Mouse (Mus musculus) kidney, postnatal 10 days (tissue): ENCODE data around the gene Gas7.

Experiments
- DNase-seq: peaks from one replicate; pipeline ENCODE4 v3.0.0; 2021; ENCODE audit warnings: mixed read lengths

Gene Gas7

GRCm38 (mm10) chr11:67535703-67536102 is 80.5 kb downstream of the Gas7 start:
- DNase-seq, result no peak

GRCm38 (mm10) chr11:67536413-67536812 is 81.2 kb downstream of the Gas7 start:
- DNase-seq, result no peak

- no peak for DNase-seq
These were observed 82.1 kb downstream of the Gas7 start for GRCm38 (mm10) chr11:67537353-67537752.

GRCm38 (mm10) chr11:67538557-67538956 is 83.3 kb downstream of the Gas7 start:
- no peak for DNase-seq

- no peak for DNase-seq
These were observed 89.6 kb downstream of the Gas7 start for GRCm38 (mm10) chr11:67544656-67545432.

GRCm38 (mm10) chr11:67546582-67546981 is 91.3 kb downstream of the Gas7 start:
- DNase-seq, result no peak

GRCm38 (mm10) chr11:67549306-67549705 is 94.1 kb downstream of the Gas7 start:
- DNase-seq, result no peak

- DNase-seq, result no peak
These were observed 94.7 kb downstream of the Gas7 start for GRCm38 (mm10) chr11:67549762-67550488.

GRCm38 (mm10) chr11:67552400-67552799 is 97.2 kb downstream of the Gas7 start:
- no peak for DNase-seq

- no peak for DNase-seq
These were observed 99.0 kb downstream of the Gas7 start for GRCm38 (mm10) chr11:67554276-67554675.

- DNase-seq, result no peak
These were observed 101.1 kb downstream of the Gas7 start for GRCm38 (mm10) chr11:67556360-67556759.

GRCm38 (mm10) chr11:67558772-67559448 is 103.7 kb downstream of the Gas7 start:
- peak; percentile 30 for DNase-seq

GRCm38 (mm10) chr11:67559522-67559921 is 104.3 kb downstream of the Gas7 start:
- no peak for DNase-seq

GRCm38 (mm10) chr11:67561631-67562030 is 106.4 kb downstream of the Gas7 start:
- no peak for DNase-seq

GRCm38 (mm10) chr11:67563141-67563540 is 107.9 kb downstream of the Gas7 start:
- DNase-seq, result no peak

GRCm38 (mm10) chr11:67564003-67564637 is 108.9 kb downstream of the Gas7 start:
- no peak for DNase-seq

- no peak for DNase-seq
These were observed 110.3 kb downstream of the Gas7 start for GRCm38 (mm10) chr11:67565512-67565911.

- no peak for DNase-seq
These were observed 111.5 kb downstream of the Gas7 start for GRCm38 (mm10) chr11:67566704-67567103.

GRCm38 (mm10) chr11:67567184-67567583 is 111.9 kb downstream of the Gas7 start:
- no peak for DNase-seq

GRCm38 (mm10) chr11:67567991-67568390 is 112.8 kb downstream of the Gas7 start:
- DNase-seq, result no peak

- DNase-seq, result no peak
These were observed 113.6 kb downstream of the Gas7 start for GRCm38 (mm10) chr11:67568815-67569214.

- DNase-seq, result peak; percentile 43
These were observed 115.7 kb downstream of the Gas7 start for GRCm38 (mm10) chr11:67570947-67571346.

- no peak for DNase-seq
These were observed 119.1 kb downstream of the Gas7 start for GRCm38 (mm10) chr11:67574344-67574743.
